Mouse (Mus musculus): ENCODE data around the gene Cyct. TPM values are rescaled to one million over a fixed set of nuclear protein-coding genes. Genes with fewer than 3 reads are reported as not detected.

The Cyct gene
- total RNA-seq, 2 experiments from 2014 or later: not detected

- ATAC-seq (replicated peaks; ENCODE audit: low FRiP score, poor library complexity, severe bottlenecking): no peak
These were observed 18.1 kb downstream of the Cyct start for GRCm38 (mm10) chr2:76342146-76342545.

GRCm38 (mm10) chr2:76338215-76339156 is 21.8 kb downstream of the Cyct start, which contains the start of gene Pde11a:
Pde11a (minus strand) TSS chr2:76338774.
- no peak for ATAC-seq (replicated peaks; ENCODE audit: low FRiP score, poor library complexity, severe bottlenecking)

DNA sequence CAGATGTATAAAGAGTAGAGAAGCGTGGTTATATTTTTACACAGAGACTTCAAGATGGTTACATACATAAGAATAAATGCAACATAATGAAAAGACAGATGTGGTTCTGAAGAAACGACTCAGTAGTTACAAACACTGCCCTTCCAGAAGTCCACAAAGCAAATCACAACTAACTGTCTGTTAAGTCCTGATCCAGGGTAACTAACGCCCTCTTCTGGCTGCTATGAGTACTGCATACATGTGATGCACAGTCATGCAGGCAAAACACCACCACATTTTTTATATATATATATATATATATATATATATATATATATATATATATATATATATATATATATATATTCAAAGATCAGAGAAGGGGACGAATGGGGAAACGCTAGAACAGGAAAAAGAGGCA is 25.7 kb downstream of the Cyct start:
- ATAC-seq (replicated peaks; ENCODE audit: low FRiP score, poor library complexity, severe bottlenecking): no peak

DNA sequence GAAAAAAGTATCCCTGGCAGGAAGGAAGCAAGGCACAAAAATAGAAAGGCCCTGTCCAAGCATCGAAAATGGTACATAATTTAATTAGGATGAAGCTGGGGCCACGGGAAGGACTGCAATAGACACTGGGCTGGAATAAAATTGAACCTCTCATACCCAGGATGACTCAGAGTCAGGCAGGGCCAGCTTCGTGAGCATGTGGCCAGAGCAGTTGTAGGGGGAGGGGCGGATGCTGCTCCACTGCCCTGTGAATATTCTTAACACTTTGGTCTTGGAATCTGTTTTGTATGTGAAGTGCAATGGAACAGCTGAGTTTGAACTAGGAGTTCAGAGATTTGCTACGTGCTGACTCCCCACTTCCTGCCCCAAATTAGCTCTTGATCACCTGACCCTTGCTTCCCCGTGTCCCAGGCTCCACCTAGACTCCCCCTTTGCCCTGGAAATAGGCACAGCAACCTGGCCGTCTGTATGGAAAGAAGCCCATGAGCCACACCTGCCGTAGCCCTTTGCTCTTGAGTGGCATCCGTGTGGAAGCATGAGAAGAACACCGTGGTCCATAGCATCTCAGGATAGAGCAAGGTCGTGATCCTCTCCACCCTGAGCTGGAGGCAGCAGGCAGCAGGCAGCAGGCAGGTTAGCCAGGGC is 28.0 kb downstream of the Cyct start:
- no peak for ATAC-seq (replicated peaks; ENCODE audit: low FRiP score, poor library complexity, severe bottlenecking)

- no peak for ATAC-seq (replicated peaks; ENCODE audit: low FRiP score, poor library complexity, severe bottlenecking)
These were observed 30.2 kb downstream of the Cyct start for GRCm38 (mm10) chr2:76330081-76330480.

- ATAC-seq (replicated peaks; ENCODE audit: low FRiP score, poor library complexity, severe bottlenecking): no peak
These were observed 34.1 kb downstream of the Cyct start for GRCm38 (mm10) chr2:76326161-76326560.

- no peak for ATAC-seq (replicated peaks; ENCODE audit: low FRiP score, poor library complexity, severe bottlenecking)
These were observed 35.8 kb downstream of the Cyct start for GRCm38 (mm10) chr2:76324463-76324862.

GRCm38 (mm10) chr2:76323185-76323875 is 36.9 kb downstream of the Cyct start:
- ATAC-seq (replicated peaks; ENCODE audit: low FRiP score, poor library complexity, severe bottlenecking): no peak

- no peak for ATAC-seq (replicated peaks; ENCODE audit: low FRiP score, poor library complexity, severe bottlenecking)
These were observed 39.9 kb downstream of the Cyct start for GRCm38 (mm10) chr2:76320336-76320735.

DNA sequence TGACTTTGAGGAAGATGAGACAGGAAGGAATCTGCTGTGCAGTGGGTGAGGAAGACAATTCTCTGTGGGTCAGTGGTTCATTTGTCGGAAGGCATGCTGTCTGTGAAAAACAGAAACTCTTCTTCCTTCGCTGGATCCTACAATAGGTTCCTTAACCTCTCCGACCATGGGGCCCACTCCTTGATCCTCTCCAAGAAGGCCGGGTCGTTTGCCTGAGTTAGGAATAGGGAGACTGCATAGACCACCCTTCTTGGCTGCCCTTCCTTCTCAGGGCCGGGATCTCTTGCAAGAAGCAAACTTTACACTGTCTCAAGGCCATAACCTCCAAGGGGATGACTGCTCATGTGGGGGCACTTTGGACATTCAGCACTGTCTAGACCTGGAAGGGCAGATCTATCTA is 41.0 kb downstream of the Cyct start:
- no peak for ATAC-seq (replicated peaks; ENCODE audit: low FRiP score, poor library complexity, severe bottlenecking)

Other genes starting within 250 kb of the Cyct start
- not detected in 2 replicates for gene Pde11a, start 21.7 kb downstream of the Cyct start, total RNA-seq (2015; ENCODE audit: low replicate concordance)
- not detected in 2 replicates for gene Pde11a, start 21.7 kb downstream of the Cyct start, total RNA-seq (2017; ENCODE audit: low replicate concordance)
- gene Rbm45, start 9.5 kb upstream of the Cyct start, total RNA-seq (2015; ENCODE audit: low replicate concordance): 1.3 and 4.4 TPM in 2 replicates
- gene Rbm45, start 9.5 kb upstream of the Cyct start, total RNA-seq (2017; ENCODE audit: low replicate concordance): 12.0 and 17.1 TPM in 2 replicates
- not detected in 2 replicates for gene Osbpl6, start 46.1 kb upstream of the Cyct start, total RNA-seq (2015; ENCODE audit: low replicate concordance)
- gene Osbpl6, start 46.1 kb upstream of the Cyct start, total RNA-seq (2017; ENCODE audit: low replicate concordance): 0.14 TPM in 1 of 2 replicates, not detected in the other

Measured in erythroblast, adult 5-6 weeks (primary cell).